Mouse (Mus musculus): ENCODE results near the gene Nkd2.

The Nkd2 gene

GRCm38 (mm10) chr13:73847465-73847836, at the start of gene Nkd2:
TSS of gene Nkd2 (minus strand) at chr13:73847631.
- DNase-seq: peak; percentile 7

- no peak for DNase-seq
Observed at GRCm38 (mm10) chr13:73892493-73893178, 45.2 kb upstream of the Nkd2 start.

- DNase-seq: no peak
Observed at GRCm38 (mm10) chr13:73887415-73887874, 40.0 kb upstream of the Nkd2 start.

GRCm38 (mm10) chr13:73886601-73887000, 39.2 kb upstream of the Nkd2 start:
- no peak for DNase-seq

GRCm38 (mm10) chr13:73886066-73886465, 38.6 kb upstream of the Nkd2 start:
- DNase-seq: no peak

- DNase-seq: no peak
Observed at GRCm38 (mm10) chr13:73885656-73886055, 38.2 kb upstream of the Nkd2 start.

GRCm38 (mm10) chr13:73881347-73881746, 33.9 kb upstream of the Nkd2 start:
- no peak for DNase-seq

GRCm38 (mm10) chr13:73879824-73880223, 32.4 kb upstream of the Nkd2 start:
- DNase-seq: no peak

- DNase-seq: no peak
Observed at GRCm38 (mm10) chr13:73872159-73872558, 24.7 kb upstream of the Nkd2 start.

GRCm38 (mm10) chr13:73846589-73847464, 604 bp downstream of the Nkd2 start:
- DNase-seq: no peak

- no peak for DNase-seq
Observed at GRCm38 (mm10) chr13:73842696-73843095, 4.7 kb downstream of the Nkd2 start.

- DNase-seq: no peak
Observed at GRCm38 (mm10) chr13:73839740-73840139, 7.7 kb downstream of the Nkd2 start.

GRCm38 (mm10) chr13:73839137-73839548, 8.3 kb downstream of the Nkd2 start:
- DNase-seq: no peak

- no peak for DNase-seq
Observed at GRCm38 (mm10) chr13:73837708-73838107, 9.7 kb downstream of the Nkd2 start.

- no peak for DNase-seq
Observed at GRCm38 (mm10) chr13:73836491-73836890, 10.9 kb downstream of the Nkd2 start.

- no peak for DNase-seq
Observed at GRCm38 (mm10) chr13:73835791-73836190, 11.6 kb downstream of the Nkd2 start.

- DNase-seq: no peak
Observed at GRCm38 (mm10) chr13:73833809-73834208, 13.6 kb downstream of the Nkd2 start.

- DNase-seq: no peak
Observed at GRCm38 (mm10) chr13:73831486-73831885, 15.9 kb downstream of the Nkd2 start.

GRCm38 (mm10) chr13:73827243-73827642, 20.2 kb downstream of the Nkd2 start:
- no peak for DNase-seq

- DNase-seq: no peak
Observed at GRCm38 (mm10) chr13:73823711-73824110, 23.7 kb downstream of the Nkd2 start.

- DNase-seq: no peak
Observed at GRCm38 (mm10) chr13:73822187-73822800, 25.1 kb downstream of the Nkd2 start.

GRCm38 (mm10) chr13:73821251-73821650, 26.2 kb downstream of the Nkd2 start:
- DNase-seq: no peak

GRCm38 (mm10) chr13:73818921-73819320, 28.5 kb downstream of the Nkd2 start:
- DNase-seq: no peak

- no peak for DNase-seq
Observed at GRCm38 (mm10) chr13:73816338-73816737, 31.1 kb downstream of the Nkd2 start.

All from cerebellum, adult 11-12 months (tissue).